Mouse (Mus musculus): Measurements from ENCODE around the gene Oas3. TPM values are rescaled to one million over a fixed set of nuclear protein-coding genes. Genes with fewer than 3 reads are reported as not detected.

Oas3 gene
- 0.40 and 0.41 TPM in 2 replicates for polyA plus RNA-seq (2015; fragmentation: Nextera tagmentation; extraction: Ambion mirVana)

GRCm38 (mm10) chr5:120777478-120777877 lies at the start of gene Oas3:
TSS of gene Oas3 (minus strand) at chr5:120777661.
- Histone ChIP-seq H3K4me1 (replicated peaks; ENCODE audit: control insufficient read depth, insufficient read depth) (no peaks in the 10 kb centered on the region), H3K27me3 (ENCODE audit: control insufficient read depth, insufficient read depth, low read length) (no peaks in the 10 kb centered on the region), H3K4me3 (ENCODE audit: low read depth, low read length) (no peak within 1 kb of the TSS), H3K9me3 (ENCODE audit: control insufficient read depth, low read length) (no peaks in the 10 kb centered on the region), H3K27ac (replicated peaks) (no peak within 1 kb of the TSS), H3K9ac (ENCODE audit: low read length) (no peak within 1 kb of the TSS), H3K36me3 (ENCODE audit: control insufficient read depth, insufficient read depth, low read length) (no peaks in the 10 kb centered on the region), H3K4me2 (replicated peaks; ENCODE audit: low read depth) (no peak within 1 kb of the TSS)
- TF ChIP-seq EP300 (optimal IDR thresholded peaks at IDR 0.05) (no peak), CTCF (IDR thresholded peaks at IDR 0.05; ENCODE audit: low read depth) (no peak)
- WGBS, result 63% methylated on average over 9 of the region's 9 CpGs
- ATAC-seq (ENCODE audit: low FRiP score, low TSS enrichment) (peak; percentile 45), DNase-seq (ENCODE audit: low spot score) (no peak)

GRCm38 (mm10) chr5:120818999-120819398 lies 41.5 kb upstream of the Oas3 start:
- Histone ChIP-seq H3K9me3 (ENCODE audit: control insufficient read depth, low read length) (no peaks in the 10 kb centered on the region), H3K4me1 (replicated peaks; ENCODE audit: control insufficient read depth, insufficient read depth) (no peaks in the 10 kb centered on the region), H3K27ac (replicated peaks) (no peak overlapping the region), H3K36me3 (ENCODE audit: control insufficient read depth, insufficient read depth, low read length) (no peaks in the 10 kb centered on the region), H3K27me3 (ENCODE audit: control insufficient read depth, insufficient read depth, low read length) (no peaks in the 10 kb centered on the region), H3K9ac (ENCODE audit: low read length) (no peak overlapping the region), H3K4me2 (replicated peaks; ENCODE audit: low read depth) (no peak overlapping the region), H3K4me3 (ENCODE audit: low read depth, low read length) (no peak overlapping the region)
- no peak for DNase-seq (ENCODE audit: low spot score)
- no peak for TF ChIP-seq CTCF (IDR thresholded peaks at IDR 0.05; ENCODE audit: low read depth)
- no peak for TF ChIP-seq EP300 (optimal IDR thresholded peaks at IDR 0.05)
- no peak for ATAC-seq (ENCODE audit: low FRiP score, low TSS enrichment)

DNA sequence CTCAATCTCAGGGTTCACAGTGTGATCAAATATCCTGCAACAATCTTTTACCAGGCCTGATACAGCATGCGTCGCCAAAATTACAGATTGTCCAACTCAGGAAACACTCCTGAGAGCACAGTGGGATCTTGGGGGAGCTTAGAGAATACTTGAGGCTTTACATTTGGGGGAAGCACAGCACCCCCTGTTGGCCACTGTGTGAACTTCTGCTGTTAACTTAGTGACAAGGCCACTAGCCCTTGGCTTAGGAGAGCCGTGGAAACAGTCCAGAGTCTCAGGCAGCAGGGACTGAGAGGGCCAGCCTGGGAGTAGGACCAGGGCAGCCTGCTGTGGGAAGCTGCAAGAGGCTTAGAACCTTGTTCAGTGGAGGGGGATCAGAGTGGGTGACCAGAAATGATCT lies 38.5 kb upstream of the Oas3 start:
- H3K27ac ChIP-seq (replicated peaks), result no peak overlapping the region
- no peaks in the 10 kb centered on the region for H3K36me3 ChIP-seq (ENCODE audit: control insufficient read depth, insufficient read depth, low read length)
- H3K4me1 ChIP-seq (replicated peaks; ENCODE audit: control insufficient read depth, insufficient read depth), result no peaks in the 10 kb centered on the region
- ATAC-seq (ENCODE audit: low FRiP score, low TSS enrichment), result no peak
- H3K9ac ChIP-seq (ENCODE audit: low read length), result no peak overlapping the region
- no peak overlapping the region for H3K4me3 ChIP-seq (ENCODE audit: low read depth, low read length)
- WGBS, result 61% methylated on average over 3 of the region's 3 CpGs
- no peaks in the 10 kb centered on the region for H3K27me3 ChIP-seq (ENCODE audit: control insufficient read depth, insufficient read depth, low read length)
- H3K4me2 ChIP-seq (replicated peaks; ENCODE audit: low read depth), result no peak overlapping the region
- no peaks in the 10 kb centered on the region for H3K9me3 ChIP-seq (ENCODE audit: control insufficient read depth, low read length)
- peak; percentile 27 for DNase-seq (ENCODE audit: low spot score)
- TF ChIP-seq EP300 (optimal IDR thresholded peaks at IDR 0.05) (no peak), CTCF (IDR thresholded peaks at IDR 0.05; ENCODE audit: low read depth) (peak; percentile 65)

DNA sequence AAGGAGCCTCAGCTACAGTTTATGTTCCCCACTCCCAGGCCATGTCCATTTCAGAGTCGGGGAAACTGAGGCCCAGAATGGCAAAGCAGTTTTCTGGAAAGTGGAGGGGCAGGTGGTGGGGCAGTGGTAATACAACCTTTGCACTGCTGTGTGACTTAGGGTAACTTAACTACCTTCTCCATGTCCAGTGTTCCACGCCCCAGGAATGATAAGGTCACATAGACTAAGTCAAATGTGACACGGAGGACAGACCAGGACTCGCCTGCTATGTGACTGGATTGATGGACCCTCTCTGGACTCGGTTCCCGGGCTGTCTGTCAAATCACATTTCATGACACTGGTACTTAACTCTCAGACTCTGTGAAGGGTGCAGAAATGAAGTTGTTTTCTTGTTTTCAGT lies 35.6 kb upstream of the Oas3 start:
- H3K27me3 ChIP-seq (ENCODE audit: control insufficient read depth, insufficient read depth, low read length), result no peaks in the 10 kb centered on the region
- no peak for DNase-seq (ENCODE audit: low spot score)
- TF ChIP-seq EP300 (optimal IDR thresholded peaks at IDR 0.05) (no peak), CTCF (IDR thresholded peaks at IDR 0.05; ENCODE audit: low read depth) (no peak)
- no peaks in the 10 kb centered on the region for H3K9me3 ChIP-seq (ENCODE audit: control insufficient read depth, low read length)
- H3K36me3 ChIP-seq (ENCODE audit: control insufficient read depth, insufficient read depth, low read length), result no peaks in the 10 kb centered on the region
- WGBS, result 81% methylated on average over 6 of the region's 6 CpGs
- H3K4me2 ChIP-seq (replicated peaks; ENCODE audit: low read depth), result peak overlapping the region; percentile 72
- no peaks in the 10 kb centered on the region for H3K4me1 ChIP-seq (replicated peaks; ENCODE audit: control insufficient read depth, insufficient read depth)
- H3K4me3 ChIP-seq (ENCODE audit: low read depth, low read length), result peak overlapping the region; percentile 44
- no peak for ATAC-seq (ENCODE audit: low FRiP score, low TSS enrichment)
- H3K27ac ChIP-seq (replicated peaks), result no peak overlapping the region
- H3K9ac ChIP-seq (ENCODE audit: low read length), result peak overlapping the region; percentile 72

DNA sequence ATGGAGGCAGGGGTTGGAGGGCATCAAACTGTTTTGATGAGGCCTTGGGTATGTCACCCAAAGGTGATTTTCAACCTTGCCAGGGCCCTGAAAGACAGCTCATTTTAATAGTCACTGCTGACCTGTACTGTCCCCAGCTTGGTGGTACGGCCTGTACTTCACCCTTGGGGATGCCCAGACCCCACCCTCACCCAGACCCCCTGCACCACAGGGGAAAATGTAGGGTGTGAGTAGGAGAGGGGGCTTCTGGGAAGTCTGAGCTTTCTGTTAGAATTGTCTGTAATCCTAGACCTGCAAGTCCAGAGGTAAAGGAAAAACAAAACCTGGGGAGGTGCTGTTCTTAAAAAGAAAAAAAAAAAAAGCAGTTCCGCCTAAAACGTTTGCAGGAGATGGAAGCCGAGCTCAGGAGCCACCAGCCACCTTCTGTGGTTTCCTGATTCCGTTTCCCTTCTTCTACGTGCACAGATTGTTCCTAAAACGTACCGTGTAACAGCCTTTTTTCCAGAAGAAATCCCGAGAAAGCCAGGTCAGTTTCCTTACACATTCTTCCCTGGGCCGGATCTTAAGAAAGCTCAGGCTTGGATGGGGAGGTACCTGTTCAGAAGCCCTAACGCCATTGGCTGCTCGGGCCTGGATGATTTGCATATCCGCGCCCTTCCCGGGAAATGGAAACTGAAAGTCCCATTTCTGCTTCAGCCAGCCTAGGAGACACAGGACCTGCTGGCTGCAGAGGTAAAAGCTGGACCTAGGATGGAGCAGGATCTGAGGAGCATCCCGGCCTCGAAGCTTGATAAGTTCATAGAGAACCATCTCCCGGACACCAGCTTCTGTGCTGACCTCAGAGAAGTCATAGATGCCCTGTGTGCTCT lies 34.7 kb upstream of the Oas3 start, which contains the start of gene Oas1c:
Gene Oas1c, minus strand, starts transcription at position 564 of the 869 bp plus-strand sequence.
- 4% methylated on average over 18 of the region's 18 CpGs for WGBS
- ATAC-seq (ENCODE audit: low FRiP score, low TSS enrichment) (peak; percentile 93), DNase-seq (ENCODE audit: low spot score) (peak; percentile 93)
- H3K9ac ChIP-seq (ENCODE audit: low read length), result peak within 1 kb of the TSS; percentile 72
- no peaks in the 10 kb centered on the region for H3K9me3 ChIP-seq (ENCODE audit: control insufficient read depth, low read length)
- H3K27me3 ChIP-seq (ENCODE audit: control insufficient read depth, insufficient read depth, low read length), result no peaks in the 10 kb centered on the region
- no peaks in the 10 kb centered on the region for H3K4me1 ChIP-seq (replicated peaks; ENCODE audit: control insufficient read depth, insufficient read depth)
- no peak for TF ChIP-seq CTCF (IDR thresholded peaks at IDR 0.05; ENCODE audit: low read depth)
- TF ChIP-seq EP300 (optimal IDR thresholded peaks at IDR 0.05), result no peak
- H3K4me2 ChIP-seq (replicated peaks; ENCODE audit: low read depth), result peak within 1 kb of the TSS; percentile 72
- peak within 1 kb of the TSS; percentile 44 for H3K4me3 ChIP-seq (ENCODE audit: low read depth, low read length)
- H3K36me3 ChIP-seq (ENCODE audit: control insufficient read depth, insufficient read depth, low read length), result no peaks in the 10 kb centered on the region
- H3K27ac ChIP-seq (replicated peaks), result peak within 1 kb of the TSS; percentile 81

DNA sequence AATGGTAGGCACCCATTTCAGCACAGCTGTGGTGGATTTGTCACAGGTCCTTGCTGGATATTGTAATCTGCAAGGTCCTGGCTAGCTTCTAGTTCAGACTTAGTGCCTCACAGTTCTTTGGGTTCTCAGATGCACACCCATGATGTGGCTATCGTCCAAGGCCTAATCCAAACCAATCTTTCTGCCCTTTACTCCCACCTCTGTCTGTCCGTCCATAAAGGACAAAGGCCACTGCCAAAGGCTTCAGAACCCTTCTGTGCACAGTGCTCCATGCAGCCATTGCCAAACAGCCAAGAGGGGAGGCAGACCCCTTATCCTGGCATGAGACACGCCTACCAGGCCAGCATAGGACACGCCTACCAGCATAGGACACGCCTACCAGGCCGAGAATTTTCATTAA lies 31.7 kb upstream of the Oas3 start:
- 39% methylated on average over 6 of the region's 6 CpGs for WGBS
- Histone ChIP-seq H3K9me3 (ENCODE audit: control insufficient read depth, low read length) (no peaks in the 10 kb centered on the region), H3K4me1 (replicated peaks; ENCODE audit: control insufficient read depth, insufficient read depth) (no peaks in the 10 kb centered on the region), H3K9ac (ENCODE audit: low read length) (no peak overlapping the region), H3K27me3 (ENCODE audit: control insufficient read depth, insufficient read depth, low read length) (no peaks in the 10 kb centered on the region), H3K4me2 (replicated peaks; ENCODE audit: low read depth) (no peak overlapping the region), H3K36me3 (ENCODE audit: control insufficient read depth, insufficient read depth, low read length) (no peaks in the 10 kb centered on the region), H3K27ac (replicated peaks) (no peak overlapping the region), H3K4me3 (ENCODE audit: low read depth, low read length) (no peak overlapping the region)
- no peak for TF ChIP-seq CTCF (IDR thresholded peaks at IDR 0.05; ENCODE audit: low read depth)
- TF ChIP-seq EP300 (optimal IDR thresholded peaks at IDR 0.05), result no peak
- DNase-seq (ENCODE audit: low spot score), result no peak
- ATAC-seq (ENCODE audit: low FRiP score, low TSS enrichment), result no peak
